Mouse (Mus musculus): ENCODE measurements around the gene Wdr82. TPM values are rescaled to one million over a fixed set of nuclear protein-coding genes. Genes with fewer than 3 reads are reported as not detected.

Gene Wdr82
- polyA plus RNA-seq, 1 experiment from 2014 or later: 16.0 TPM

GRCm38 (mm10) chr9:106198962-106199458 is 28.3 kb downstream of the Wdr82 start:
- 2% methylated on average over 40 of the region's 51 CpGs for WGBS
- ATAC-seq (ENCODE audit: extremely low read depth, insufficient number of reproducible peaks, low FRiP score, low TSS enrichment): peak; percentile 40; the same call in 1 of the 2 replicates

GRCm38 (mm10) chr9:106199535-106200272 is 29.0 kb downstream of the Wdr82 start, which contains the start of gene Ppm1m:
Gene Ppm1m, minus strand, starts transcription at chr9:106199746.
- peaks cover 41% of the 10 kb centered on the region for H3K4me1 ChIP-seq
- peak within 1 kb of the TSS; percentile 58 for H3K27ac ChIP-seq (replicated peaks)
- peak within 1 kb of the TSS; percentile 92 for H3K9ac ChIP-seq
- H3K4me2 ChIP-seq: peak within 1 kb of the TSS; percentile 72
- H3K4me3 ChIP-seq: peak within 1 kb of the TSS; percentile 74
- no peak for ATAC-seq (ENCODE audit: extremely low read depth, insufficient number of reproducible peaks, low FRiP score, low TSS enrichment)
- WGBS: 40% methylated on average over 18 of the region's 18 CpGs
- peaks cover 26% of the 10 kb centered on the region for H3K36me3 ChIP-seq
- H3K27me3 ChIP-seq (replicated peaks): no peaks in the 10 kb centered on the region
- H3K9me3 ChIP-seq: no peaks in the 10 kb centered on the region

More at GRCm38 (mm10) chr9:106198962-106199458, 28.3 kb downstream of the Wdr82 start:
- Histone ChIP-seq H3K36me3 (peaks cover 32% of the 10 kb centered on the region), H3K27me3 (replicated peaks) (no peaks in the 10 kb centered on the region), H3K4me1 (peaks cover 34% of the 10 kb centered on the region), H3K4me3 (peak overlapping the region; percentile 74), H3K27ac (replicated peaks) (peak overlapping the region; percentile 58), H3K9me3 (no peaks in the 10 kb centered on the region), H3K9ac (peak overlapping the region; percentile 92), H3K4me2 (peak overlapping the region; percentile 72)

- Histone ChIP-seq H3K9me3 (no peaks in the 10 kb centered on the region), H3K36me3 (peaks cover 6% of the 10 kb centered on the region), H3K9ac (no peak overlapping the region), H3K4me2 (peak overlapping the region; percentile 80), H3K4me1 (peaks cover 63% of the 10 kb centered on the region), H3K27ac (replicated peaks) (peak overlapping the region; percentile 49; the same call in 1 of the 2 replicates), H3K4me3 (peak overlapping the region; percentile 77), H3K27me3 (replicated peaks) (no peaks in the 10 kb centered on the region)
- ATAC-seq (ENCODE audit: extremely low read depth, insufficient number of reproducible peaks, low FRiP score, low TSS enrichment): no peak
- 89% methylated on average over 3 of the region's 3 CpGs for WGBS
Observed at GRCm38 (mm10) chr9:106201895-106202294, 31.2 kb downstream of the Wdr82 start.

- Histone ChIP-seq H3K36me3 (peaks cover 10% of the 10 kb centered on the region), H3K4me3 (peak within 1 kb of the TSS; percentile 77), H3K27ac (replicated peaks) (peak within 1 kb of the TSS; percentile 83), H3K9ac (peak within 1 kb of the TSS; percentile 89), H3K4me2 (peak within 1 kb of the TSS; percentile 80), H3K4me1 (peaks cover 61% of the 10 kb centered on the region), H3K9me3 (no peaks in the 10 kb centered on the region), H3K27me3 (replicated peaks) (no peaks in the 10 kb centered on the region)
- 1% methylated on average over 60 of the region's 61 CpGs for WGBS
- ATAC-seq (ENCODE audit: extremely low read depth, insufficient number of reproducible peaks, low FRiP score, low TSS enrichment): peak; percentile 86
Observed at GRCm38 (mm10) chr9:106202819-106203636, 32.3 kb downstream of the Wdr82 start, which contains the start of gene Twf2. Gene Twf2, plus strand, starts transcription at chr9:106203108.

GRCm38 (mm10) chr9:106203990-106204851 is 33.5 kb downstream of the Wdr82 start:
- Histone ChIP-seq H3K9ac (peak overlapping the region; percentile 89), H3K4me2 (peak overlapping the region; percentile 80), H3K9me3 (no peaks in the 10 kb centered on the region), H3K36me3 (peaks cover 22% of the 10 kb centered on the region), H3K4me3 (peak overlapping the region; percentile 77), H3K4me1 (peaks cover 53% of the 10 kb centered on the region), H3K27ac (replicated peaks) (peak overlapping the region; percentile 83), H3K27me3 (replicated peaks) (no peaks in the 10 kb centered on the region)
- 53% methylated on average over 7 of the region's 7 CpGs for WGBS
- ATAC-seq (ENCODE audit: extremely low read depth, insufficient number of reproducible peaks, low FRiP score, low TSS enrichment): no peak

- Histone ChIP-seq H3K4me2 (no peak overlapping the region), H3K9me3 (no peaks in the 10 kb centered on the region), H3K27ac (replicated peaks) (peak overlapping the region; percentile 51), H3K4me3 (no peak overlapping the region), H3K36me3 (peaks cover 26% of the 10 kb centered on the region), H3K27me3 (replicated peaks) (no peaks in the 10 kb centered on the region), H3K4me1 (peaks cover 45% of the 10 kb centered on the region), H3K9ac (no peak overlapping the region)
- WGBS: 72% methylated on average over 7 of the region's 7 CpGs
- no peak for ATAC-seq (ENCODE audit: extremely low read depth, insufficient number of reproducible peaks, low FRiP score, low TSS enrichment)
Observed at GRCm38 (mm10) chr9:106205713-106206290, 35.1 kb downstream of the Wdr82 start.

GRCm38 (mm10) chr9:106206515-106206914 is 35.8 kb downstream of the Wdr82 start:
- Histone ChIP-seq H3K27ac (replicated peaks) (peak overlapping the region; percentile 51), H3K9me3 (no peaks in the 10 kb centered on the region), H3K36me3 (peaks cover 26% of the 10 kb centered on the region), H3K4me2 (peak overlapping the region; percentile 46), H3K4me3 (peak overlapping the region; percentile 4; the same call in 1 of the 2 replicates), H3K9ac (0 out of 2 replicates have a peak overlapping the region, but pooled peaks have one; percentile 56), H3K4me1 (peaks cover 52% of the 10 kb centered on the region), H3K27me3 (replicated peaks) (no peaks in the 10 kb centered on the region)
- ATAC-seq (ENCODE audit: extremely low read depth, insufficient number of reproducible peaks, low FRiP score, low TSS enrichment): no peak
- 32% methylated on average over 2 of the region's 2 CpGs for WGBS

- Histone ChIP-seq H3K4me2 (no peak overlapping the region), H3K9ac (no peak overlapping the region), H3K4me1 (peaks cover 57% of the 10 kb centered on the region), H3K27ac (replicated peaks) (no peak overlapping the region), H3K4me3 (no peak overlapping the region), H3K9me3 (no peaks in the 10 kb centered on the region), H3K36me3 (peaks cover 36% of the 10 kb centered on the region), H3K27me3 (replicated peaks) (no peaks in the 10 kb centered on the region)
- ATAC-seq (ENCODE audit: extremely low read depth, insufficient number of reproducible peaks, low FRiP score, low TSS enrichment): no peak
- WGBS: 86% methylated on average over 5 of the region's 5 CpGs
Observed at GRCm38 (mm10) chr9:106208181-106208580, 37.5 kb downstream of the Wdr82 start.

GRCm38 (mm10) chr9:106209954-106210353 is 39.2 kb downstream of the Wdr82 start:
- Histone ChIP-seq H3K9me3 (no peaks in the 10 kb centered on the region), H3K4me3 (no peak overlapping the region), H3K27me3 (replicated peaks) (no peaks in the 10 kb centered on the region), H3K36me3 (peaks cover 54% of the 10 kb centered on the region), H3K4me1 (peaks cover 40% of the 10 kb centered on the region), H3K27ac (replicated peaks) (no peak overlapping the region), H3K4me2 (no peak overlapping the region), H3K9ac (no peak overlapping the region)
- ATAC-seq (ENCODE audit: extremely low read depth, insufficient number of reproducible peaks, low FRiP score, low TSS enrichment): no peak
- 81% methylated on average over 4 of the region's 4 CpGs for WGBS

- ATAC-seq (ENCODE audit: extremely low read depth, insufficient number of reproducible peaks, low FRiP score, low TSS enrichment): no peak
- Histone ChIP-seq H3K9me3 (no peaks in the 10 kb centered on the region), H3K36me3 (peaks cover 61% of the 10 kb centered on the region), H3K4me1 (peaks cover 29% of the 10 kb centered on the region), H3K9ac (peak overlapping the region; percentile 79), H3K4me2 (peak overlapping the region; percentile 74), H3K27me3 (replicated peaks) (no peaks in the 10 kb centered on the region), H3K27ac (replicated peaks) (peak overlapping the region; percentile 62), H3K4me3 (peak overlapping the region; percentile 45)
- WGBS: 56% methylated on average over 9 of the region's 9 CpGs
Observed at GRCm38 (mm10) chr9:106210853-106211609, 40.3 kb downstream of the Wdr82 start.
